Mouse (Mus musculus) midbrain, embryonic 14.5 days (tissue): ENCODE data around the gene Myo10. TPM values are rescaled to one million over a fixed set of nuclear protein-coding genes. Genes with fewer than 3 reads are reported as not detected.

Experiments
- ATAC-seq: fragments of 200-750 bp; cut with Nextera tagmentation; 2 replicates; pipeline ENCODE4 v1.8.0; 2017; ENCODE audit warnings: moderate number of reproducible peaks, moderate library complexity; ENCODE audit not compliant: low FRiP score, low TSS enrichment
- DNase-seq: peaks from one replicate; pipeline ENCODE4 v3.0.0-alpha.2; 2015
- H3K27ac ChIP-seq: fragments of 300-500 bp; sonication (generic); replicated peaks from 2 replicates; pipeline ENCODE4 v1.5.1; 2014; ENCODE audit warnings: mild to moderate bottlenecking, low read depth, low read length, moderate library complexity
- H3K27me3 ChIP-seq: fragments of 300-500 bp; sonication (generic); 2 replicates; pipeline ENCODE4 v1.6.1; 2014; ENCODE audit warnings: low read length, control low read depth, mixed read lengths; ENCODE audit not compliant: control insufficient read depth, insufficient read depth
- H3K36me3 ChIP-seq: fragments of 300-500 bp; sonication (generic); 2 replicates; pipeline ENCODE4 v1.6.1; 2014; ENCODE audit warnings: low read length, control low read depth; ENCODE audit not compliant: control insufficient read depth, insufficient read depth
- H3K4me1 ChIP-seq: fragments of 300-500 bp; sonication (generic); 2 replicates; pipeline ENCODE4 v1.6.1; 2014; ENCODE audit warnings: mild to moderate bottlenecking, antibody characterized with exemption, low read length, control low read depth; ENCODE audit not compliant: control insufficient read depth, insufficient read depth
- H3K4me2 ChIP-seq: fragments of 300-500 bp; sonication (generic); 2 replicates; pipeline ENCODE4 v1.6.1; 2014; ENCODE audit warnings: mild to moderate bottlenecking, low read length, moderate library complexity
- H3K4me3 ChIP-seq: fragments of 300-500 bp; sonication (generic); replicated peaks from 2 replicates; pipeline ENCODE4 v1.5.1; 2014; ENCODE audit warnings: low read depth, low read length
- H3K9ac ChIP-seq: fragments of 300-500 bp; sonication (generic); replicated peaks from 2 replicates; pipeline ENCODE4 v1.6.1; 2014; ENCODE audit warnings: mild to moderate bottlenecking, low read length, moderate library complexity
- H3K9me3 ChIP-seq: fragments of 300-500 bp; sonication (generic); 2 replicates; pipeline ENCODE4 v1.6.1; 2016; ENCODE audit warnings: low read length, control low read depth, mixed read lengths; ENCODE audit not compliant: control insufficient read depth
- WGBS: fragments of 180-500 bp; shearing (Covaris S2); extraction: QIAGEN DNeasy Blood & Tissue Kit; methylation state at CpG from one replicate; pipeline ENCODE4 v1.1.7; 2014; 5-methylcytosine and 5-hydroxymethylcytosine counted together
- polyA plus RNA-seq: library from polyadenylated mRNA; unstranded; fragments of >200 nt; fragmentation: Nextera tagmentation; extraction: Ambion mirVana; gene quantifications from 2 replicates; pipeline ENCODE4 v1.2.1, GENCODE M21; 2014

The Myo10 gene
- polyA plus RNA-seq, 1 experiment from 2014 or later: 33.6 TPM

GRCm38 (mm10) chr15:25736531-25736930 lies 114.2 kb downstream of the Myo10 start:
- Histone ChIP-seq H3K4me1 (no peaks in the 10 kb centered on the region), H3K9ac (no peak overlapping the region), H3K9me3 (no peaks in the 10 kb centered on the region), H3K4me2 (no peak overlapping the region), H3K27me3 (no peaks in the 10 kb centered on the region), H3K36me3 (peaks cover 11% of the 10 kb centered on the region; the same call in 1 of the 2 replicates), H3K27ac (no peak overlapping the region), H3K4me3 (no peak overlapping the region)
- ATAC-seq (no peak), DNase-seq (no peak)
- WGBS: 72% methylated on average over 6 of the region's 6 CpGs

GRCm38 (mm10) chr15:25740271-25740670 lies 117.9 kb downstream of the Myo10 start:
- no peak overlapping the region for H3K27ac ChIP-seq
- H3K9ac ChIP-seq: no peak overlapping the region
- DNase-seq (no peak), ATAC-seq (no peak)
- H3K4me2 ChIP-seq: no peak overlapping the region
- no peaks in the 10 kb centered on the region for H3K9me3 ChIP-seq
- no peak overlapping the region for H3K4me3 ChIP-seq
- H3K27me3 ChIP-seq: no peaks in the 10 kb centered on the region
- 56% methylated on average over 4 of the region's 4 CpGs for WGBS
- H3K4me1 ChIP-seq: no peaks in the 10 kb centered on the region
- H3K36me3 ChIP-seq: peaks cover 11% of the 10 kb centered on the region; the same call in 1 of the 2 replicates

DNA sequence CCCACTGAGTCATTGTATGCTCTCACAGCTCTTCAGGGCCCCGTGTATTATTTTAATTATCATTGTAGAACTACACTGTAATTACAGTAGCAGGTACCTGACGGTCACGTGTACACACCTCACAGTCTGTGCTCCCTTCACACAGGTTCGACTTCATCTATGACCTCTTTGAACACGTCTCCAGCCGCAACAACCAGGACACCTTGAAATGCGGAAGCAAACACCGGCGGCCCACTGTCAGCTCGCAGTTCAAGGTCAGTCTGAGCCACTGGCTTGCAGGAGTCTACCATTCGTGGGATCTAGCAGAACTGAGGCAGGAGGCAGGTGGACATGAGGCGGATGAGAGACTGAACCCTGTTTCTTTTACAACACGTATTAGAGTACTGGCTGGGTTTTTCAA lies 119.9 kb downstream of the Myo10 start:
- 92% methylated on average over 13 of the region's 13 CpGs for WGBS
- Histone ChIP-seq H3K4me3 (no peak overlapping the region), H3K27ac (no peak overlapping the region), H3K4me1 (no peaks in the 10 kb centered on the region), H3K36me3 (peaks cover 11% of the 10 kb centered on the region; the same call in 1 of the 2 replicates), H3K9me3 (no peaks in the 10 kb centered on the region), H3K9ac (no peak overlapping the region), H3K4me2 (no peak overlapping the region), H3K27me3 (no peaks in the 10 kb centered on the region)
- ATAC-seq: no peak
- DNase-seq: no peak

GRCm38 (mm10) chr15:25751510-25751909 lies 129.2 kb downstream of the Myo10 start:
- Histone ChIP-seq H3K9me3 (no peaks in the 10 kb centered on the region), H3K36me3 (no peaks in the 10 kb centered on the region), H3K4me2 (no peak overlapping the region), H3K9ac (no peak overlapping the region), H3K27ac (peak overlapping the region; percentile 32; the same call in 1 of the 2 replicates), H3K4me1 (peaks cover 25% of the 10 kb centered on the region), H3K27me3 (no peaks in the 10 kb centered on the region), H3K4me3 (no peak overlapping the region)
- ATAC-seq (no peak), DNase-seq (no peak)
- WGBS: 26% methylated on average over 11 of the region's 11 CpGs

DNA sequence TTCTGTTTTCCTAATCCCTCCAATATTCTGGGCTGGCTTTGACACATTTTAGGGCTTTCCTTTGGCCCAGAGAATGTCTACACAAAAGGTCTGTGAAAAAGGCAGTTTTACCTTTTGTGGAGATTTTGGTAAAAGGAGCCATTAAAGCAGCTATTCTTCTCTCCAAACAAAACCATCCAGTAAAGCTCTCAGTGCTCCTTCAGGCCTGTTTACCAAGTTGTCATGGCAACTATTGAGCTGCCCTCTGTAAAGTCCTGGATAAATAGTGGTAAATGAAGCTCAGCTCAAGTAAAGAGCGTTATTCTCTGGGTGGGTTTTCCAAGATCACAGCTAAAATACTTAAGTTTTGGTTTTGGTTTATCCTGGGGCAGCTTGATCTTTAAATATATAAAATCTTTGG lies 130.3 kb downstream of the Myo10 start:
- H3K27ac ChIP-seq: peak overlapping the region; percentile 91
- H3K4me3 ChIP-seq: peak overlapping the region; percentile 26
- peaks cover 25% of the 10 kb centered on the region for H3K4me1 ChIP-seq
- peak overlapping the region; percentile 52 for H3K4me2 ChIP-seq
- DNase-seq (peak; percentile 80), ATAC-seq (peak; percentile 38; the same call in 1 of the 2 replicates)
- H3K9ac ChIP-seq: peak overlapping the region; percentile 21; the same call in 1 of the 2 replicates
- H3K36me3 ChIP-seq: no peaks in the 10 kb centered on the region
- H3K27me3 ChIP-seq: no peaks in the 10 kb centered on the region
- no peaks in the 10 kb centered on the region for H3K9me3 ChIP-seq
- 2% methylated on average over 1 of the region's 1 CpGs for WGBS

DNA sequence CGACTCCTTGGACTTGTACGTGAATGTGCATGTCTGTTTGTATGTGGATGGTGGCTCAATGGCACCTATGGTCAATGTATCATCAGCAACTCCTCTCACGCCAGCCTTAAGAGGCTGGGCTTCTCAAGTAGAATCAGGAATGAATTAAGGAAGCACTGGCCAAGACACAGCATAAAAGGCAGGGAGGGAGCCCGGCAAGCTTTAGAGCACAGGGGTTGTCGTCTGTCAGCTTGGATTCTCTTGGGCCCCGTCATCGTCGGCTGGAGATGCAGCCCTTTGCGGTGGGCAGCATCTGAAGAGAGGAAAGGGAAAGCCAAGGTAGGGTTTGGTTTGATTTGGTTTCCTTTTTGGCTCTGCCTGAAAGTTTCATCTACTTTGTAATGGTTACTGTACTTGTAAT lies 130.7 kb downstream of the Myo10 start:
- WGBS: 6% methylated on average over 9 of the region's 9 CpGs
- 0 out of 2 replicates have a peak, but pooled peaks have one; percentile 17 for ATAC-seq
- peaks cover 25% of the 10 kb centered on the region for H3K4me1 ChIP-seq

GRCm38 (mm10) chr15:25753878-25754277 lies 131.6 kb downstream of the Myo10 start:
- H3K27me3 ChIP-seq: no peaks in the 10 kb centered on the region
- no peaks in the 10 kb centered on the region for H3K9me3 ChIP-seq
- H3K9ac ChIP-seq: peak overlapping the region; percentile 63; the same call in 1 of the 2 replicates
- peak overlapping the region; percentile 52 for H3K4me2 ChIP-seq
- peaks cover 33% of the 10 kb centered on the region for H3K4me1 ChIP-seq
- H3K27ac ChIP-seq: peak overlapping the region; percentile 91
- no peaks in the 10 kb centered on the region for H3K36me3 ChIP-seq
- ATAC-seq (peak; percentile 31; the same call in 1 of the 2 replicates), DNase-seq (peak; percentile 62)
- peak overlapping the region; percentile 26 for H3K4me3 ChIP-seq

More for the DNA sequence above, 130.7 kb downstream of the Myo10 start:
- DNase-seq: peak; percentile 62
- no peaks in the 10 kb centered on the region for H3K27me3 ChIP-seq
- H3K36me3 ChIP-seq: no peaks in the 10 kb centered on the region
- H3K27ac ChIP-seq: peak overlapping the region; percentile 91
- H3K4me3 ChIP-seq: peak overlapping the region; percentile 26
- peak overlapping the region; percentile 21; the same call in 1 of the 2 replicates for H3K9ac ChIP-seq
- peak overlapping the region; percentile 52 for H3K4me2 ChIP-seq
- H3K9me3 ChIP-seq: no peaks in the 10 kb centered on the region

- peak overlapping the region; percentile 91 for H3K27ac ChIP-seq
- ATAC-seq (peak; percentile 84), DNase-seq (peak; percentile 76)
- peak overlapping the region; percentile 26 for H3K4me3 ChIP-seq
- no peaks in the 10 kb centered on the region for H3K36me3 ChIP-seq
- H3K9me3 ChIP-seq: no peaks in the 10 kb centered on the region
- H3K9ac ChIP-seq: peak overlapping the region; percentile 63
- peaks cover 37% of the 10 kb centered on the region for H3K4me1 ChIP-seq
- peak overlapping the region; percentile 52 for H3K4me2 ChIP-seq
- H3K27me3 ChIP-seq: no peaks in the 10 kb centered on the region
- WGBS: 4% methylated on average over 13 of the region's 13 CpGs
Measured at GRCm38 (mm10) chr15:25754342-25754951, 132.1 kb downstream of the Myo10 start.

DNA sequence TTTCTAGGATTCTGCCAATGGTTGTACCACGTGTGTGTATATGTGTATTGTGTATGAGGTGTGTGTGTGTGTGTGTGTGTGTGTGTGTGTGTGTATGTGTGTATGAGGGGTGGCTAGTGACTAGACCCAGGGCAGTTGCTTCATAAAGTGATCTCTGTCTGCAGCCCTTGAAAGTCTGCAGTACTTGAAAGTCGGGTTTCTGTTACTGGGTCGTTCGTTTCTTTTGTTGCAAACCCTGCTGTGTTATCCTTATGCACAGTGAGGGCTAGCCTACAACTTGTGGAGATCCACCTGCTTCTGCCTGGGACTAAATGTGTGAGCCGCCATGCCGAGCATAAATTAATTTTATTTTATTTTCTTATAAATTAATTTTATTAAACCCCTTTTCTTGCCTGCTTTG lies 133.2 kb downstream of the Myo10 start:
- Histone ChIP-seq H3K36me3 (no peaks in the 10 kb centered on the region), H3K27ac (peak overlapping the region; percentile 91), H3K4me3 (peak overlapping the region; percentile 26), H3K9me3 (no peaks in the 10 kb centered on the region), H3K4me1 (peaks cover 47% of the 10 kb centered on the region), H3K27me3 (no peaks in the 10 kb centered on the region), H3K9ac (no peak overlapping the region), H3K4me2 (peak overlapping the region; percentile 52)
- WGBS: 27% methylated on average over 6 of the region's 6 CpGs
- no peak for ATAC-seq
- DNase-seq: no peak
